Mouse (Mus musculus): Measurements from ENCODE around the gene Sln.

DNA sequence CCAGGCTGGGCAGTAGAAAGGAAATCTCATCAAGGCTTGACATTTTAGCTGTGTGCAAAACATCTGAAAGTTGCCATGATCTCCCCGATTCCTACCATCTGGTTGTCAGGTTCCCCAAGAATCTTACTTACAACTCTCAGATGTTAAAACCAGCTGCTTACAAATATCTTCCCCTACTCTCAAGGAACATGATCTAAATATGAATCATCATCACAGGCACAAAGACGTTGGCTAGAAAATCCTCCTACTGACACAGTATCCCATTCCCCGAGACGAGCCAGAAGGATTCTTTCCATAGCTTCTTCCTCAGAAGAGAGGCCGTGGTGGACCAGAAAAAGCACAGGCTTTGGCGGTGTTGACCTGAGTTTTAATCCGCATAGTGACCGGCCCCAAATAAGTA is 23.3 kb downstream of the Sln start:
- TF ChIP-seq CTCF (IDR thresholded peaks at IDR 0.05) = no peak
- TF ChIP-seq EP300 (IDR thresholded peaks at IDR 0.05) = no peak

Measured in lung, postnatal 0 days (tissue).